Comparison of ENCODE assay signal across 9 mouse cellular contexts in the genomic region with DNA sequence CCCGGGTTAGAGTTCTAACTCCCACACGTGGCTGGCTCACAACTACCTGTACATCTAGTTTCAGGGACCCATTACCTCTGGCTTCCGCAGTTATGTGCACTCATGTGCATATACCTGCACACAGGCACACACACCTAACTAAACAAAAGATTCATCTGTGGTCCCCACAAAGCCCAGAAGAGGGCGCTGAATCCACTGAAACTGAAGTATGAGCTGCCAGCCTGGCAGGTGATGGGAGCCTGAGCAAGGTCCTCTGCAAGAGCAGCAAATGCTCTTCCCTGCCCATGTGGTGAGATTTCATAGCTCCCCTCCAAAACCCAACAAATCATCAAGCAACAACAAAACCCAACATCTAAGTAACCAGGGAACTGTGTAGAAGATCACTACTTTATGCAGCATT.
DNase-seq lines count a peak whose midpoint lies in the region; ATAC-seq and TF ChIP-seq lines count a peak whose summit lies in the region.
"Had no signal": no experiment of that assay in that cellular context is flagged by ENCODE, and none has a peak within 500 bp of the region (broad histone marks: within the 10 kb centered on the region; RNA-seq: fewer than 3 reads in every experiment).

No protein-coding gene starts in this region.

- no peak overlapping the region for H3K27ac ChIP-seq in gastrocnemius, adult 2 months
- H3K27ac ChIP-seq in testis, adult 2 months (ENCODE audit: control insufficient read depth, insufficient read depth, low read depth, low read length): no peak overlapping the region
- H3K27ac ChIP-seq: stomach, embryonic 15.5 days had no signal

- no peaks in the 10 kb centered on the region for H3K36me3 ChIP-seq in testis, adult 2 months (ENCODE audit: control insufficient read depth, insufficient read depth, low read length)

- intact Hi-C loops in gastrocnemius, adult 2 months (cut with DNase I): no loop called here
- intact Hi-C loops in heart, postnatal 10 days (cut with DNase I): no loop called here

- ATAC-seq in erythroid progenitor cell, adult 5-6 weeks (replicated peaks; ENCODE audit: low FRiP score, poor library complexity, severe bottlenecking): peak; percentile 59

- TF ChIP-seq CTCF in gastrocnemius, adult 2 months (IDR thresholded peaks at IDR 0.05): peak; percentile 24; the same call in 1 of the 2 replicates
- TF ChIP-seq CTCF in testis, adult 2 months (IDR thresholded peaks at IDR 0.05; ENCODE audit: control insufficient read depth, insufficient read depth, insufficient replicate concordance, low read depth, low read length): peak; percentile 35; the same call in 1 of the 2 replicates

- no peak for DNase-seq in gastrocnemius, adult 2 months
- DNase-seq in gastrocnemius, adult 8-10 months (ENCODE audit: low spot score in 2 of 2): no peak
- no peak for DNase-seq in testis, postnatal 10 days (ENCODE audit: low spot score)
- no peak for DNase-seq in urinary bladder, postnatal 4 days (ENCODE audit: low spot score in 2 of 2)
- DNase-seq in heart, postnatal 10 days: no peak
- no peak for DNase-seq in gastrocnemius, postnatal 10 days

- TF ChIP-seq POLR2A in testis, adult 2 months (IDR thresholded peaks at IDR 0.05; ENCODE audit: control insufficient read depth, low read depth, low read length): no peak

- no peak overlapping the region for H3K4me3 ChIP-seq in gastrocnemius, adult 2 months
- no peak overlapping the region for H3K4me3 ChIP-seq in testis, adult 2 months (ENCODE audit: control insufficient read depth, low read depth, low read length)
- H3K4me3 ChIP-seq: stomach, embryonic 15.5 days had no signal

- no peaks in the 10 kb centered on the region for H3K27me3 ChIP-seq in testis, adult 2 months (ENCODE audit: control insufficient read depth, insufficient read depth, low read length)
- H3K27me3 ChIP-seq: stomach, embryonic 15.5 days had no signal

- H3K4me1 ChIP-seq in testis, adult 2 months (ENCODE audit: control insufficient read depth, insufficient read depth, low read length): no peaks in the 10 kb centered on the region
- H3K4me1 ChIP-seq: stomach, embryonic 15.5 days had no signal
